8 mouse cellular contexts compared by ENCODE assay signal in genomic region chr7:109010720-109011595, GRCm38 (mm10).
DNase-seq lines count a peak whose midpoint lies in the region; ATAC-seq and TF ChIP-seq lines count a peak whose summit lies in the region.

No protein-coding gene starts in this region.

- no peaks in the 10 kb centered on the region for H3K4me1 ChIP-seq in lung, postnatal 0 days (ENCODE audit: insufficient read depth, low read depth, low read length)
- H3K4me1 ChIP-seq in liver, embryonic 15.5 days (replicated peaks) = no peaks in the 10 kb centered on the region; the same call in 1 of the 2 replicates
- H3K4me1 ChIP-seq in stomach, embryonic 14.5 days (ENCODE audit: control insufficient read depth, insufficient read depth, low read length) = no peaks in the 10 kb centered on the region

- no peak overlapping the region; the same call in 1 of the 2 replicates for H3K9ac ChIP-seq in lung, postnatal 0 days (replicated peaks; ENCODE audit: low read depth)
- H3K9ac ChIP-seq in liver, embryonic 15.5 days = no peak overlapping the region
- H3K9ac ChIP-seq in stomach, embryonic 14.5 days (replicated peaks; ENCODE audit: low read depth, low read length) = peak overlapping the region; percentile 46; the same call in 1 of the 2 replicates

- 2% methylated on average over 67 of the region's 82 CpGs for WGBS in lung, postnatal 0 days
- WGBS in liver, embryonic 15.5 days (ENCODE audit: insufficient replicate concordance) = 4% methylated on average over 79 of the region's 82 CpGs
- WGBS in stomach, embryonic 14.5 days = 3% methylated on average over 60 of the region's 82 CpGs

- TF ChIP-seq EP300 in lung, postnatal 0 days (IDR thresholded peaks at IDR 0.05) = no peak

- H3K9me3 ChIP-seq in lung, postnatal 0 days (ENCODE audit: low read length) = no peaks in the 10 kb centered on the region
- H3K9me3 ChIP-seq in liver, embryonic 15.5 days (replicated peaks) = no peaks in the 10 kb centered on the region
- no peaks in the 10 kb centered on the region for H3K9me3 ChIP-seq in stomach, embryonic 14.5 days (ENCODE audit: control insufficient read depth, low read depth, low read length)

- no peaks in the 10 kb centered on the region for H3K36me3 ChIP-seq in lung, postnatal 0 days (ENCODE audit: insufficient read depth, low read length)
- no peaks in the 10 kb centered on the region for H3K36me3 ChIP-seq in liver, embryonic 15.5 days (replicated peaks)
- H3K36me3 ChIP-seq in stomach, embryonic 14.5 days (ENCODE audit: control insufficient read depth, insufficient read depth, low read length) = no peaks in the 10 kb centered on the region

- H3K4me2 ChIP-seq in lung, postnatal 0 days (replicated peaks; ENCODE audit: low read depth, low read length) = peak overlapping the region; percentile 75
- peak overlapping the region; percentile 40 for H3K4me2 ChIP-seq in liver, embryonic 15.5 days
- peak overlapping the region; percentile 88 for H3K4me2 ChIP-seq in stomach, embryonic 14.5 days (replicated peaks; ENCODE audit: low read depth, low read length)

- peak overlapping the region; percentile 41 for H3K4me3 ChIP-seq in lung, postnatal 0 days (ENCODE audit: low read depth, low read length)
- H3K4me3 ChIP-seq in liver, embryonic 15.5 days (replicated peaks) = peak overlapping the region; percentile 29
- peak overlapping the region; percentile 61 for H3K4me3 ChIP-seq in stomach, embryonic 14.5 days (ENCODE audit: low read depth, low read length)

- peak; percentile 59 for DNase-seq in adrenal gland, postnatal 10 days
- DNase-seq in adrenal gland, adult 18-20 months (ENCODE audit: low spot score in 2 of 2) = no peak
- no peak for DNase-seq in lung, postnatal 0 days (ENCODE audit: low spot score)
- no peak for DNase-seq in lung, adult 18-20 months
- no peak for DNase-seq in ovary, postnatal 14 days (ENCODE audit: low spot score)

- no peak for TF ChIP-seq CTCF in lung, postnatal 0 days (IDR thresholded peaks at IDR 0.05)

- H3K27ac ChIP-seq in lung, postnatal 0 days (ENCODE audit: low read length) = no peak overlapping the region
- H3K27ac ChIP-seq in liver, embryonic 15.5 days (replicated peaks) = no peak overlapping the region
- H3K27ac ChIP-seq in stomach, embryonic 14.5 days (ENCODE audit: low read length) = no peak overlapping the region

- peak; percentile 43 for ATAC-seq in lung, postnatal 0 days
- ATAC-seq in granulocyte monocyte progenitor cell, adult 5-6 weeks (replicated peaks; ENCODE audit: poor library complexity, severe bottlenecking) = peak; percentile 35
- ATAC-seq in liver, embryonic 15.5 days (ENCODE audit: insufficient read depth) = no peak
- peak; percentile 72 for ATAC-seq in stomach, embryonic 14.5 days (ENCODE audit: insufficient number of reproducible peaks, insufficient read depth, low FRiP score, low read depth)

- peaks cover 17% of the 10 kb centered on the region for H3K27me3 ChIP-seq in lung, postnatal 0 days (replicated peaks; ENCODE audit: insufficient read depth, low read length)
- peaks cover 52% of the 10 kb centered on the region for H3K27me3 ChIP-seq in liver, embryonic 15.5 days
- H3K27me3 ChIP-seq in stomach, embryonic 14.5 days (ENCODE audit: control insufficient read depth, insufficient read depth, low read length) = peaks cover 19% of the 10 kb centered on the region; the same call in 1 of the 2 replicates
